Mouse (Mus musculus) adipocyte (in vitro differentiated cells): ENCODE measurements around the gene Dph5.
"Not testable (repeated sequence)": the region's sequence is repeated elsewhere in the genome, so short reads cannot be mapped to it uniquely, and the experiment has no call there.

Source experiments
- DNase-seq: peaks from one replicate; pipeline ENCODE4 v3.0.0-alpha.2; 2016; ENCODE audit warnings: low spot score

Gene Dph5

DNA sequence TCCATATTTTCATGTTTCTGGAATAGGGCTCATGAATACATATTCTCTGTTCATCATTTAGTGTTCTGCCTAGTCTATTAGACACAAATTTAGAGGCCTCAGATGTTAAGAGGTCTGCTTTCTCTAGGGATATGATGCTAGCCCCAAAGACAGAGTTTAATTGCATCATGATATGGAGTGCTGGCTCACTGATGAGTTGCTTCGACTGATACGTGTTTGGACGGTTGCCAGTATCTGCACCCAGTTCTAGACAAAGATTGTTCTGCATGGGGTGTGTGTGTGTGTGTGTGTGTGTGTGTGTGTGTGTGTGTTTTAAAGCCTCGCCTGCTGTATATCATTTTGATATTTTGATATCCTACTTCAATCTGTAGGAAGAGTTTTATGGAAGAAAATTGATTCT lies 4.7 kb downstream of the Dph5 start:
- DNase-seq = no peak

DNA sequence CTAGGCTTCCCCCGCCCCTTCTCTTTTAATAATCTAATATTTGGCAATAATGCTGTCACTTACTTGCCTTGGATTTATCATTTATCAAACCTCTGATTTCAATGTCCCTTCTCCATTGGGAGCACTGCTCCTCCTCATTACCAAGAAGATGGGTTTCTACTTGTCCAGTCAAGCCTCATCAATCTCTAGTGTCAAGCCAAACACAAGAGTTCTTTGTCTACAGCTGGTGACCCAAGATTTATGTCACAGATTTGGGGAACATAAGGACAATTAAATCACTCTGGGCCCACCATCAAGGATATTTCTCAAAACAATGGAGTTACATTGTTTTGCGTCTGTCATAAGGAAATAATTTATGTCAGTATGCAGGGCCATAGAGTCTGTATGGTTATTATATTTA lies 5.5 kb downstream of the Dph5 start:
- DNase-seq = no peak

DNA sequence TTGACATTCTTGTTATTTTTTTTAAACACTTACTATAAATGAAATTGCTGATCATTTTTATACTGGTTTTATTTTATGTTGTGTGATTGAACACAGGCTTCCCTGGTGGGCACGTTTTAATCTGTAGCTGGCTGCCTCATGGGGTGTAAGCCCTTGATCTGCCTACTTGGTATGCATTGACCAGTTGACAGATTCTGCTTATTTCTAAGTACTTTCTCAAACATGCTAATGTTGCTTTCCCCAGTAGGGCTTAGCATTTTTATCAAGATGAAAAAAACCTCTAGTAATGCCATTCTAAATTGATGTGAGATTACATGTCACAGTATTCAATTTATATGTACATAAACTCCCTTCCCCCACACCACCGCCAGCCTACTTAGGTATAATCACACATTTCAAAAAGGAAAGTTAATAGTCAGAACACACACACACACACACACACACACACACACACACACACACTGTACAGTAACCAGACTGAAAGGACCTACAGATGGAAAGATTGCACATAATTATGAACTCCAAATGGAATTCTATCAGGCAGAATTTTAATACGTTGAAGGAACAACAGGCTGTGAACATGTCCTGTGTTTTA lies 10.8 kb downstream of the Dph5 start:
- DNase-seq = no peak

DNA sequence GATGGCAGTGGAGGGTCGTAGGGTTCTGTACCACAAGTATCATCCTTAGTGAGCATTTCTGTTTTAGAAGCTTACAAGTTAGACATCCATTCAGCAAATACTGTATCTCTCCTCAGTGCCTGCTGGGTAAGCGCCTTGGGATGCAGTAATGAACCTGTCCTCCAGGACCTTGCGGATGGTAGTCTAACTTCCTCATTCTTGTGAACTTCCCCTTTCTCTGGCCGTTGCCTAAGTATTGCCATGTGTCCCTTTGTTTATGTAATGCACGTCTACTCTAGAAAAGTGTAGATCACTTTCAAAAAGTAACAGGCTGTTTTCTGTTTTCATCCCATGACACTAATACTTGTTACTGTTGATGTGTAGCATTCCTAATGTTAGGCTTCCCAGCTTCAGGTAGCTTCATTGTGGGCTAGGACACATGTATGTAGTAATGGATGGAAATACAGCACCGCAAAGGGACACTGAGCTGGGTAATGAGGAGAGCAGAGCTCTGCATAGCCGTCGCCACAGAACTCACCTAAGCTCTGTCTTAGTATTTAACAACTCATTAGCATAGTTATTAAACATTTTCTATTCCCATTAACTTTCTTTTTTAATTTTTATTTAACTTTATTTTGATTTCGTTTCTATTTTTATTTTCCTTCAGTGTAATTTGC lies 14.8 kb downstream of the Dph5 start:
- no peak for DNase-seq

GRCm38 (mm10) chr3:115905067-115905466 lies 17.4 kb downstream of the Dph5 start:
- DNase-seq = no peak

- no peak for DNase-seq
Observed at GRCm38 (mm10) chr3:115905567-115905966, 17.9 kb downstream of the Dph5 start.

DNA sequence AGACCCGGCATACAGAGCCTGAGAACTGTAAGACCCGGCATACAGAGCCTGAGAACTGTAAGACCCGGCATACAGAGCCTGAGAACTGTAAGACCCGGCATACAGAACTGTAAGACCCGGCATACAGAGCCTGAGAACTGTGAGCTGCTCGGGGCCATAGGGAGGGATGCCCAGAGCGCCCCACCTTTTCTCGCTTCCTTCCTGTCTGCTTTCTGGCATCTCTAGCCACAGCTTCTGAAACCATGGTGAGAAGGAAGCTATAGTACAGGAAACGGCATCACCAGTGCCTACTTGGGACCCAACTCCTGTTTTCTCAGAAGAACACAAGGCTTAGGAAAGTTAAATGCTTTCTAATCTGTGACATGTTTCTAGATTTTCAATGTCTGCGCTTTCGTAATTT lies 19.8 kb downstream of the Dph5 start:
- DNase-seq = not testable (repeated sequence)

- DNase-seq = no peak
Observed at GRCm38 (mm10) chr3:115924401-115925190, 37.0 kb downstream of the Dph5 start.

GRCm38 (mm10) chr3:115926531-115926930 lies 38.9 kb downstream of the Dph5 start:
- DNase-seq = no peak

DNA sequence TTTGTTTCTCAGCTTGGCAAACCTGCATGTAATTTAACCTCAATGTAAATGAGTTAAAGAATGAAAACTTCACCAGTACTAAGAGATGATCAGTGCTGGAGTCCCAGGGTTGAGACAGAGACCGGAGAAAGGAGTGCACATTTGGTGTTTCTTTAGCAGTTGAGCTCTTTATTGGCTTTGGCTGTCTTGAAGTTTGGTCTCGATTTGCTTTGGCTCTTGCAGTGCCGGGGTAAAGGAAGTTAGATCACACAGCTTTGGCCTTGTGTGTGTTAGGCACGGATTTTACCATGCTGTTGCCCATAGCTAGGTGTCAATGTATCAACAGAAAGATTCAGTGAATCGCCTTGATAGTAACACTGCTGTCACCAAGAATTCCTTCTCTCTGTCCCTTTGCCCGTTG lies 44.1 kb downstream of the Dph5 start:
- DNase-seq = no peak

- DNase-seq = no peak
Observed at GRCm38 (mm10) chr3:115933293-115934186, 45.9 kb downstream of the Dph5 start.

GRCm38 (mm10) chr3:115936734-115937599 lies 49.3 kb downstream of the Dph5 start:
- DNase-seq = peak; percentile 52

- DNase-seq = no peak
Observed at GRCm38 (mm10) chr3:115937807-115938206, 50.2 kb downstream of the Dph5 start.

DNA sequence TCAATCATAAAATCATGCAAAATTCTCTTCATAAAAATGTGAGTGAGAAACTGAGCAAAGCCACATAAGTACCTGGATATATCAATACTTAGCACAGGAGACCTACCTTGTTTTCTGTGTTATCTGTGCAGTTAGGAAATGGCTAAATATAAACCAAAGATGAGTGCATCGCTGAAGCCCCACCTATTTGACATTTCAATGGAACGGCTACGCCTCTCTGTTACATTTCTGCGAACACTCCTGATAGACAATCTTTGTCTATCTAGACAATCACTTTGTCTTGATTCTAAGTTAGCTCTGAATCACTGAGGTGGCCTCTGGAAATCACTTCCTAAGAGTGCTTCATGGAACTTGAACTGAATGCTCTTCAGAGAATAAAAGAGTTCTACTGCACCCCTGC lies 52.9 kb downstream of the Dph5 start:
- DNase-seq = no peak

DNA sequence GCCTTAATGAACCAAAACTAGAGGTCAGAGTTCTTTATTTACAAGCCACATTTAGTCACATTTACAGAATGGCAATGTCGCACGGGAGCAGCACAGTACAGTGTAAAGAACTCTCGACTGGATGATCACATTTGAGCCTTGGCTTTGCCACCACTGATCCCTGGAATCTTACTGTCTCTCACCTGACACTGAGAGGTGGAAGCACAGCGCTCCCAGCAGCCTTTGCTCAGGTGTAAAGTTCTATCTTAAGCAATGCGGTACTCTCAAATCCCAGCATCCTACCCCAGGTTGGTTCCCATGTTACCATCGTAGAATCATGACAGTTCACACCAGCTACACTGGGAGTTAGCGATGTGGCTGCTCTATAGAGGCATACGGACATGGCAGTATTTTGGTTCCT lies 53.8 kb downstream of the Dph5 start:
- no peak for DNase-seq

GRCm38 (mm10) chr3:115944376-115944775 lies 56.7 kb downstream of the Dph5 start:
- no peak for DNase-seq

GRCm38 (mm10) chr3:115946272-115946671 lies 58.6 kb downstream of the Dph5 start:
- no peak for DNase-seq

GRCm38 (mm10) chr3:115949220-115949920 lies 61.7 kb downstream of the Dph5 start:
- no peak for DNase-seq

- peak; percentile 81 for DNase-seq
Observed at GRCm38 (mm10) chr3:115949921-115950877, 62.6 kb downstream of the Dph5 start.
